Mouse (Mus musculus): ENCODE data around the gene 2310007B03Rik.

GRCm38 (mm10) chr1:93165447-93165846 is 4.7 kb upstream of the 2310007B03Rik start:
- TF ChIP-seq POLR2A (IDR thresholded peaks at IDR 0.05; ENCODE audit: insufficient read depth, low read length), result no peak
- TF ChIP-seq EP300 (IDR thresholded peaks at IDR 0.05; ENCODE audit: insufficient read depth, low read depth, low read length), result no peak
- TF ChIP-seq CTCF (IDR thresholded peaks at IDR 0.05; ENCODE audit: low read depth, low read length), result no peak

Measured in ES-Bruce4 (cell line).